Mouse (Mus musculus): ENCODE results near the gene Apol6.
A peak's percentile ranks its signal among the peaks of the same experiment; 100 is the strongest.

Apol6 gene

DNA sequence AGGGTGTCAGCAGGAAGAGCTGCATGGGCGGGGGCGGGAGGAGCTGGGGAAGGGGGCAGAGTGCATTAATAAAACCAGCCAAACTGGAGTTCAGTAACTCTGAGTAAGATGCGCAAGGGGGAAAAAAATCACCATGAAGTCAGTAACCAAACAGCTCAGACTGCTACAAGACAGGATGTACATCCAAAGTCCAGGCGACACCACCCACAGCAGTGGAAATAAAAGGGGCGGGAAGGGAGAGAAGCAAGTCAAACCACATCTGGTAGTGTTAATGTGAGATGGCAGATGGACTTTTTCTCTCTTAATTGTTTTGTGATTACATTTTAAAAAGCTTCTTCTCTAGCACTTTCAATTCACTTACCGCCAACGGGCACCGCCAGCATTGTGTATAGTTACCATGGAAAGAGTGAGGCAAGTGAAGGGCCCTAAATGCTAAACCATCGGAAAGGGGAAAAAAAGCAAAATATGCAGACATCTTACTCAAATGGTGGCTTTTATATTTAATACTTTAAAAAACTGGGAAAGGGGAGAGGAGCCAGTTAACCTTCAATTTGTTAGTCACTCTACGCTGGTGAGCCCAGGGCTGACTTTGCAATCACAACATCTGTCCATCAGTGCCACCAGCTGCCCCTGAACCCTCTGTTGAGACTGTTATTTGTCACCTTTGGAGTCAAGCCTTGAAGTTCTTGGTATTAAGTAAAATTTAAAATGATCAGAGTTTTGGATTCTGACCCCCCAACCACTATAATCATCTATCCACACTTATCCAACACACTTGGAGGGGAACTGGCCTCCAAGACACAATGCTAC lies 60.0 kb downstream of the Apol6 start:
- peak; percentile 43 for DNase-seq (ENCODE audit: low read depth, low spot score)

- no peak for DNase-seq (ENCODE audit: low read depth, low spot score)
Measured at GRCm38 (mm10) chr15:77105273-77105672, 60.7 kb downstream of the Apol6 start.

Data from R1 (cell line).